Mouse (Mus musculus) bone marrow, adult 2 months (tissue): ENCODE data around the gene Hist1h2bn. TPM values are rescaled to one million over a fixed set of nuclear protein-coding genes. Genes with fewer than 3 reads are reported as not detected.
"Not testable (repeated sequence)": the region's sequence is repeated elsewhere in the genome, so short reads cannot be mapped to it uniquely, and the experiment has no call there.

Source experiments
- H3K27ac ChIP-seq: fragments of 200-500 bp; 2 replicates; pipeline ENCODE4 v1.5.1; 2012; ENCODE audit warnings: low read depth, mild to moderate bottlenecking, control low read depth, inconsistent platforms, low read length; ENCODE audit not compliant: control insufficient read depth, poor library complexity, insufficient read depth
- H3K4me1 ChIP-seq: fragments of 200-500 bp; 2 replicates; pipeline ENCODE4 v1.6.1; 2011; ENCODE audit warnings: low read length; ENCODE audit not compliant: control insufficient read depth, insufficient read depth
- H3K4me3 ChIP-seq: fragments of 200-500 bp; replicated peaks from 2 replicates; pipeline ENCODE3; 2011; ENCODE audit warnings: mild to moderate bottlenecking, low read depth, low read length, control low read depth; ENCODE audit not compliant: control insufficient read depth
- CTCF ChIP-seq: fragments of 200-500 bp; IDR thresholded peaks from 2 replicates; pipeline ENCODE4 v1.5.1; 2011; ENCODE audit warnings: low read length, control low read depth; ENCODE audit not compliant: control insufficient read depth, insufficient read depth
- POLR2A ChIP-seq: fragments of 200-500 bp; IDR thresholded peaks from 2 replicates; pipeline ENCODE4 v1.6.1; 2011; ENCODE audit warnings: low read depth, mild to moderate bottlenecking, control low read depth, low read length, borderline replicate concordance; ENCODE audit not compliant: control insufficient read depth
- WGBS: fragments of 180-500 bp; shearing (Covaris S2); methylation state at CpG from one replicate; pipeline ENCODE4 v1.1.7; 2018; 5-methylcytosine and 5-hydroxymethylcytosine counted together
- polyA plus RNA-seq: library from polyadenylated mRNA; stranded (reverse); fragments of >200 nt; gene quantifications from 2 replicates; pipeline ENCODE4 v1.2.4, GENCODE M21; 2011; ENCODE audit warnings: low replicate concordance; ENCODE audit not compliant: missing spikeins, insufficient read depth, insufficient read length

Gene Hist1h2bn
- polyA plus RNA-seq, 1 experiment: 195 TPM

DNA sequence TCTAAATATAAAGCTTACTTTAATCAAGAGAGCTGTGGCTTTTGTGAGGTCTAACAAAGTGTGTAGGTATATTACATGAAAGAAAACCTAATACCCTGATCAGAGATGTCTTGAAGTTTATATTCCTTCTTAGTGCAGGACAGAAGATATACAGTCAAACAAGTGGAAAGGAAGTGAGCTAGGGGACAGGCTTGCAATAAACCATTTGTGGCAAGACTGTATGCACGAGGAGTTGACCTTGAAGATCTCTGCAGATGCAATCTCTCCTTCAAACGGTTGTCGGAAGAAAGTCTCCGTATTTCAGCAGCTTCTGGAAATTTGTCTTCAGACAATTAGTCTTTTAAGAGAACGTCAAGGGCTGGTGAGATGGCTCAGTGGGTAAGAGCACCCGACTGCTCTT is 36.0 kb downstream of the Hist1h2bn start:
- 55% methylated on average over 6 of the region's 6 CpGs for WGBS
- H3K4me1 ChIP-seq: no peaks in the 10 kb centered on the region; the same call in 1 of the 2 replicates
- TF ChIP-seq CTCF (no peak), POLR2A (no peak)
- H3K4me3 ChIP-seq: no peak overlapping the region
- H3K27ac ChIP-seq: no peak overlapping the region

DNA sequence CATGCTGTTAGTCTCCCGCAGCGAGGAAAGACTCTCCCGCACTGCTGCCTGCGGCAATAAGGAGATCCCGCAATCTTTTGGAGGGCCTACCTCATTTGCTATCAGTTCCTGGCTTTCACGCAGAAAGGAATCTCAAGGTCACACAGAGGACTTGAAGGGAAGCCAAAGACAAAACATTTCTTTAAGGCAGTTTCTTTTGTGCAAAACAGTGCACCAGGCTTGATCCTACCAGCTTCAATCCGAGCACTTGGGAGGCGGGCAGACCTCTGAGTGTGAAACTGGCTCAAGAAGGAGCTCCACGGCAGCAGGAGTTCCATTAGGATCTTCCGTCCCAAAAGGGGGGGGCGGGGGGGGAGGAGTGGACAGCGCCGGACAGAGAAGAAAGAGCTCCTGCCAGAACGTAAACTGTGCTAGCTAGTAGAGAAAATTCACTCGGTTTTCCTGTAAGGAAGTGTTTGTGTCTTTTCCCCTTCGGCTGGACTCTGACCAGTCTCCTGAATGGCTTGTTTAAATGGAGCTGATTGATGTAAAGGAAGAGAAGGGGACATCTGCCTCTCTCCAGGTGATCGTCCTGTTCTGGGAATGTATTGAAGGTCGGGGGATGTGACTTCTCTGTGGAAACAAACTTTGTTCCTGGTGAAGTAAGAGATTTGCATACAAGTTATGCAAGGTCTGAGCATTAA is 36.8 kb downstream of the Hist1h2bn start:
- no peak for TF ChIP-seq POLR2A
- WGBS: 48% methylated on average over 18 of the region's 18 CpGs
- no peaks in the 10 kb centered on the region; the same call in 1 of the 2 replicates for H3K4me1 ChIP-seq
- H3K4me3 ChIP-seq: no peak overlapping the region
- H3K27ac ChIP-seq: no peak overlapping the region

DNA sequence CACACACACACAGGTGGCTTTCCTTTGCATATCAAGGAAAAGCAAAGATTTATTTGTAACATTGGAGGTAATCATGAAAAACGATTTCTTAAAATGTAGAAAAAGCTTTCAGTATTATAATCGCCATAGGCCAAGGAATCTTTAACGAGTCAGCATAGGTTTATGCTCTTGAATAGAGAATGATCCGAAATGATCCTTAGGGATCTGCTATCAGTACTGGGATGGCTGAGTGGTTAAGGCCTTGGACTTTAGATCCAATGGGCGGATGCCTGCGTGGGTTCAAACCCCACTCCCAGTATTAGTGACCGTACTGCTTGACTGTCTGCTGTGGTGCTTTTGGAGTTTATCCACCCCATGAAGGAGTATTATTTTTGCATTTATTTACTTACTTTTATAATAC is 41.7 kb downstream of the Hist1h2bn start:
- Histone ChIP-seq H3K4me1 (no peaks in the 10 kb centered on the region), H3K4me3 (no peak overlapping the region), H3K27ac (no peak overlapping the region)
- WGBS: 90% methylated on average over 7 of the region's 7 CpGs
- TF ChIP-seq POLR2A: no peak
- no peak for TF ChIP-seq CTCF

DNA sequence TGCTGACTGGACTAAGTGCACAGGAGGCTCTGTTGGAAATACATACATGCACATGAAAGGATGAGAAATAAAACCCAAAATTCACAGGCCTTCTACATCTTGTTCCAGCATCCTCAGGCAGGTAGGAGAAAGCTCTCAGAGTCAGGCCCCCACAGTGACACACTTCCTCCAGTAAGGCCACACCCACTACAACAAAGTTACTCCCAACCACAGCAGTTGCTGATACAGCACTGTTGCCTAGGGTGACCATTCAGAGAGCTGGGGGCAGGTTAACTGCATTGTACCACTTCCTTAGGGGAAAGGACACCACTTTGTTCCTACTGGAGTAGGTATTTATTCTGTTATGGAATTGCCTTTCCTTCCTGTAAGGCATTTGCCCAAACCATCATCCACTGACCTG is 43.2 kb downstream of the Hist1h2bn start:
- H3K27ac ChIP-seq, H3K4me1 ChIP-seq, H3K4me3 ChIP-seq: not testable (repeated sequence)

DNA sequence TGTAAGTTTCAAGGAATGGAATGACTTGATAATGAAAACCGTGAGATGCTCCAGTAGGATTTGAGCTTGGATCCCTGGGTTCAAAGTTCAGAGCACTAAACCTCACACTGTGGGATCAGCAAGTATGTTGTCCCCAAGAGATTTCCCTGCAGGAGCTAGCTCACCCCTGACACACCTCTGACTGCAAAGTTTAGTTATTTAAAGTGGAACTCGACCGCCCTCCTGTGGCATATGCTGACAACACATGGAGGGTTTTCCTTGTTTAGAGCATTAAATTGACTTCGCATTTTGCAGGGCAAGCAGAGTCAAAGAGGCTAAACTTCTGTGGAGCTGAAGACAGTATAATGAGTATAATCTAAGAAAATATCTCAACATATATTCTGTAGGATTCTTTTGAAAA is 49.1 kb downstream of the Hist1h2bn start:
- not testable (repeated sequence) for H3K27ac ChIP-seq, H3K4me1 ChIP-seq, H3K4me3 ChIP-seq
- no CpG with 5 or more reads among the region's 4 CpGs for WGBS

Other genes starting within 250 kb of the Hist1h2bn start
- 2.1 and 6.4 TPM in 2 replicates for gene Zkscan8, start 223.0 kb upstream of the Hist1h2bn start, polyA plus RNA-seq
- not detected in 2 replicates for gene Olfr1366, start 211.3 kb upstream of the Hist1h2bn start, polyA plus RNA-seq
- gene Olfr1535, start 194.2 kb upstream of the Hist1h2bn start, polyA plus RNA-seq: 0.90 and 1.00 TPM in 2 replicates
- gene Olfr1364, start 172.4 kb upstream of the Hist1h2bn start, polyA plus RNA-seq: not detected in 2 replicates
- gene Olfr1362, start 140.1 kb upstream of the Hist1h2bn start, polyA plus RNA-seq: not detected in 2 replicates
- not detected in 2 replicates for gene Olfr11, start 111.6 kb upstream of the Hist1h2bn start, polyA plus RNA-seq
- gene Olfr1361, start 90.7 kb upstream of the Hist1h2bn start, polyA plus RNA-seq: not detected in 2 replicates
- not detected in 2 replicates for gene Olfr1360, start 76.7 kb upstream of the Hist1h2bn start, polyA plus RNA-seq
- not detected in 2 replicates for gene Olfr1359, start 56.0 kb upstream of the Hist1h2bn start, polyA plus RNA-seq
- gene Hist1h2bl, start 38.0 kb upstream of the Hist1h2bn start, polyA plus RNA-seq: 28.9 and 65.7 TPM in 2 replicates
- 19.2 and 21.1 TPM in 2 replicates for gene Hist1h2ai, start 37.7 kb upstream of the Hist1h2bn start, polyA plus RNA-seq
- 49.7 and 178 TPM in 2 replicates for gene Hist1h3h, start 36.5 kb upstream of the Hist1h2bn start, polyA plus RNA-seq
- 19.6 and 68.6 TPM in 2 replicates for gene Hist1h2bm, start 32.1 kb upstream of the Hist1h2bn start, polyA plus RNA-seq
- 47.4 and 58.6 TPM in 2 replicates for gene Hist1h4j, start 19.1 kb upstream of the Hist1h2bn start, polyA plus RNA-seq
- gene Hist1h4k, start 3.6 kb upstream of the Hist1h2bn start, polyA plus RNA-seq: 358 and 477 TPM in 2 replicates
- gene Hist1h2ak, start 296 bp upstream of the Hist1h2bn start, polyA plus RNA-seq: 25.2 and 61.7 TPM in 2 replicates
- gene Hist1h1b, start 26.5 kb downstream of the Hist1h2bn start, polyA plus RNA-seq: 99.1 and 123 TPM in 2 replicates
- 34.1 TPM in 1 of 2 replicates, not detected in the other for gene Hist1h3i, start 29.2 kb downstream of the Hist1h2bn start, polyA plus RNA-seq
- 14.9 and 15.3 TPM in 2 replicates for gene Hist1h2an, start 33.1 kb downstream of the Hist1h2bn start, polyA plus RNA-seq
- 31.5 and 33.4 TPM in 2 replicates for gene Hist1h2bp, start 33.3 kb downstream of the Hist1h2bn start, polyA plus RNA-seq
- gene Hist1h2bq, start 56.1 kb downstream of the Hist1h2bn start, polyA plus RNA-seq: 27.5 and 42.9 TPM in 2 replicates
- 5.1 TPM in 1 of 2 replicates, not detected in the other for gene Hist1h2ao, start 56.3 kb downstream of the Hist1h2bn start, polyA plus RNA-seq
- gene Hist1h4m, start 57.6 kb downstream of the Hist1h2bn start, polyA plus RNA-seq: 157 and 288 TPM in 2 replicates
- gene Hist1h4n, start 78.1 kb downstream of the Hist1h2bn start, polyA plus RNA-seq: 79.8 and 313 TPM in 2 replicates
- gene Hist1h2ap, start 79.4 kb downstream of the Hist1h2bn start, polyA plus RNA-seq: 94.2 and 102 TPM in 2 replicates
- 36.9 and 43.8 TPM in 2 replicates for gene Hist1h2br, start 79.6 kb downstream of the Hist1h2bn start, polyA plus RNA-seq
- 1.4 and 2.5 TPM in 2 replicates for gene Zfp184, start 191.0 kb downstream of the Hist1h2bn start, polyA plus RNA-seq
- not detected in 2 replicates for gene Pom121l2, start 227.1 kb downstream of the Hist1h2bn start, polyA plus RNA-seq